Comparison of ENCODE assay signal across 10 mouse cellular contexts in genomic region chr13:43684499-43684994, GRCm38 (mm10).
A peak's percentile ranks its signal among the peaks of the same experiment; 100 is the strongest.
DNase-seq lines count a peak whose midpoint lies in the region; ATAC-seq and TF ChIP-seq lines count a peak whose summit lies in the region.
"Had no signal": no experiment of that assay in that cellular context is flagged by ENCODE, and none has a peak within 500 bp of the region (broad histone marks: within the 10 kb centered on the region; RNA-seq: fewer than 3 reads in every experiment).

No protein-coding gene starts in this region.

- 67% methylated on average over 8 of the region's 8 CpGs for WGBS in forebrain, embryonic 12.5 days
- 79% methylated on average over 8 of the region's 8 CpGs for WGBS in forebrain, embryonic 10.5 days
- WGBS in hindbrain, embryonic 13.5 days: 23% methylated on average over 8 of the region's 8 CpGs

- H3K4me1 ChIP-seq in forebrain, embryonic 12.5 days: peaks cover 13% of the 10 kb centered on the region
- H3K4me1 ChIP-seq in forebrain, embryonic 10.5 days: peaks cover 10% of the 10 kb centered on the region
- peaks cover 24% of the 10 kb centered on the region for H3K4me1 ChIP-seq in hindbrain, embryonic 13.5 days (replicated peaks)
- H3K4me1 ChIP-seq: liver, embryonic 13.5 days had no signal

- ATAC-seq in forebrain, embryonic 12.5 days (ENCODE audit: low FRiP score): no peak
- ATAC-seq in hindbrain, embryonic 13.5 days (ENCODE audit: low FRiP score): peak; percentile 90

- no peak overlapping the region for H3K9ac ChIP-seq in forebrain, embryonic 12.5 days
- H3K9ac ChIP-seq in hindbrain, embryonic 13.5 days: no peak overlapping the region
- H3K9ac ChIP-seq: embryonic facial prominence, embryonic 13.5 days; liver, embryonic 13.5 days had no signal

- no peaks in the 10 kb centered on the region for H3K79me2 ChIP-seq in C2C12 (ENCODE audit: control insufficient read depth, insufficient read depth)

- H3K4me3 ChIP-seq in forebrain, embryonic 12.5 days (replicated peaks): no peak overlapping the region
- H3K4me3 ChIP-seq in forebrain, embryonic 10.5 days: no peak overlapping the region
- no peak overlapping the region for H3K4me3 ChIP-seq in C2C12 (ENCODE audit: insufficient read depth, poor library complexity, severe bottlenecking)
- H3K4me3 ChIP-seq in hindbrain, embryonic 13.5 days: no peak overlapping the region
- H3K4me3 ChIP-seq: embryonic facial prominence, embryonic 13.5 days; liver, embryonic 13.5 days had no signal

- no peaks in the 10 kb centered on the region for H3K79me3 ChIP-seq in C2C12 (ENCODE audit: low read depth)

- H3K36me3 ChIP-seq in forebrain, embryonic 12.5 days (replicated peaks): no peaks in the 10 kb centered on the region
- H3K36me3 ChIP-seq in forebrain, embryonic 10.5 days (replicated peaks): no peaks in the 10 kb centered on the region
- H3K36me3 ChIP-seq in C2C12 (ENCODE audit: control insufficient read depth, insufficient read depth): no peaks in the 10 kb centered on the region
- no peaks in the 10 kb centered on the region for H3K36me3 ChIP-seq in hindbrain, embryonic 13.5 days
- H3K36me3 ChIP-seq: embryonic facial prominence, embryonic 13.5 days; liver, embryonic 13.5 days had no signal

- no peak for TF ChIP-seq CTCF in C2C12 (IDR thresholded peaks at IDR 0.05; ENCODE audit: control insufficient read depth, insufficient read depth, insufficient read length)

- 0 out of 2 replicates have a peak overlapping the region, but pooled peaks have one; percentile 31 for H3K27ac ChIP-seq in forebrain, embryonic 12.5 days
- H3K27ac ChIP-seq in forebrain, embryonic 10.5 days: no peak overlapping the region
- H3K27ac ChIP-seq in hindbrain, embryonic 13.5 days: peak overlapping the region; percentile 70
- H3K27ac ChIP-seq: embryonic facial prominence, embryonic 13.5 days; liver, embryonic 13.5 days had no signal

- H3K9me3 ChIP-seq in forebrain, embryonic 12.5 days: no peaks in the 10 kb centered on the region
- H3K9me3 ChIP-seq in forebrain, embryonic 10.5 days: no peaks in the 10 kb centered on the region
- no peaks in the 10 kb centered on the region for H3K9me3 ChIP-seq in hindbrain, embryonic 13.5 days
- H3K9me3 ChIP-seq: embryonic facial prominence, embryonic 13.5 days; liver, embryonic 13.5 days had no signal

- no peaks in the 10 kb centered on the region for H3K27me3 ChIP-seq in forebrain, embryonic 12.5 days
- no peaks in the 10 kb centered on the region for H3K27me3 ChIP-seq in forebrain, embryonic 10.5 days (ENCODE audit: poor library complexity, severe bottlenecking)
- no peaks in the 10 kb centered on the region for H3K27me3 ChIP-seq in C2C12 (ENCODE audit: control insufficient read depth, insufficient read depth, insufficient read length)
- no peaks in the 10 kb centered on the region for H3K27me3 ChIP-seq in hindbrain, embryonic 13.5 days
- H3K27me3 ChIP-seq: embryonic facial prominence, embryonic 13.5 days; liver, embryonic 13.5 days had no signal

- H3K4me2 ChIP-seq in forebrain, embryonic 12.5 days: no peak overlapping the region
- no peak overlapping the region for H3K4me2 ChIP-seq in hindbrain, embryonic 13.5 days
- H3K4me2 ChIP-seq: embryonic facial prominence, embryonic 13.5 days; liver, embryonic 13.5 days had no signal

- DNase-seq in forebrain, embryonic 10.5 days (ENCODE audit: extremely low spot score, low spot score): no peak
- peak; percentile 15 for DNase-seq in embryo, embryonic 10.5 days (ENCODE audit: low spot score)
- peak; percentile 44 to 54 for DNase-seq in layer of hippocampus, postnatal 10 days (ENCODE audit: low spot score in 2 of 2)
- peak; percentile 58 for DNase-seq in skeletal muscle tissue, adult 2 months (ENCODE audit: low read depth, low spot score)
- DNase-seq in B cell, adult 2 months: no peak
- DNase-seq: liver, embryonic 13.5 days had no signal

- H3ac ChIP-seq in C2C12 (ENCODE audit: control insufficient read depth, insufficient read length, low read depth): no peak overlapping the region

TF ChIP-seq in C2C12, 6 proteins besides CTCF, POLR2A, EP300 and RAD21:
- TF ChIP-seq MYOD1 (IDR thresholded peaks at IDR 0.05; ENCODE audit: control insufficient read depth, insufficient read length, low read depth) (peak; percentile 61), MAX (IDR thresholded peaks at IDR 0.05) (peak; percentile 62), USF1 (IDR thresholded peaks at IDR 0.05; ENCODE audit: low read depth) (no peak)

Comparison
In these comparisons a context has a peak if more than half of its experiments do, and no peak if none do; other contexts are left out.
1. DNase-seq: peak in embryo, embryonic 10.5 days (single experiment), layer of hippocampus, postnatal 10 days (2 of 2) and skeletal muscle tissue, adult 2 months (single experiment); none in forebrain, embryonic 10.5 days (single experiment) and B cell, adult 2 months (0 of 2).